Mouse (Mus musculus) neural tube, embryonic 10.5 days (tissue): ENCODE data around the gene Nsa2.
"Not testable (repeated sequence)": the region's sequence is repeated elsewhere in the genome, so short reads cannot be mapped to it uniquely, and the experiment has no call there.

Source experiments
- DNase-seq: peaks from one replicate; pipeline ENCODE4 v3.0.0-alpha.2; 2017; ENCODE audit warnings: low spot score; ENCODE audit errors: extremely low spot score

Gene Nsa2

DNA sequence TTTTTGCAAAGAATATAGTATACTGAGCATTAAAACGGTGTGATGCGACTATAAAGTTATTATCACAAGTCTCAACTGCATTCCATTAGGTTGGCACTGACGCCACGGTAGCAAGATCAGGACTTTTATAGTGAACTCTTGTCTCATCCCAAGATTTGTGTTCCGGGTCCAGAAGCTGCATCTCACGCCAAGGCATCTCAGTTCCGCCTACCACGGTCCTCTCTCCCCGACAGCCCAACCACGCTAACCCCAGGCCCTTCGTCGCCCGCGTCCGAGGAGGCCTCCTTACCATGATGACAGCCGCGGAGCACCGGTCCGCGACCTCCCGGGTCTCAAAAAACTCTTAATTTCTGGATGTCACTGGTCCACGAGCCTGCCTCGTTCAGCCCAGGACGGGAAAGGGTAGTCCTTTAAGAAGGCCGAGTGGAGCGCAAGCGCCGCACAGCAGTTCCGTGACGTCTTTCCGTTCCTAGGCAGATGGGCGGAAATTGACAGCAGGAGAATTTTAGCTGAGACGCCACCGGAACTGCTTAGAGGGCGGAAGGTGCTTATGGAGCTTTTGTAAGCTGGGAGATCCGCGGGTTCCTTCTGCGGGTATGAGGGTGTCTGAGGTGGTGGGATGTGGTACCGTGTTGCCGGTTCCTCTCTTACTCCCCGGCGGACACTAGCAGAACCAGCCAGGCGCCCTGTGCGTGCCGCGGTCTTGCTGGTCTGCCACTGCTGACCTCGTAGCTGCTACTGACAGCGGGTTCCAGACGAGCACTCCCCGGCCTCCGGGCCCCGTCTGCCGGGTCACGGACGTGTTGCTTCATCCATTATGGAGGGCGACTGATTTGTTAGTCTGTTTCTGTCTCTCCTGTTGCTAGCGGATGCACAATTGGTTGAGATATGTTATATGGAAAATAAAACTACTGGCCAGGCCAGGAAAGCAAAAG lies at the start of gene Nsa2, which contains the start of gene Gfm2:
Nsa2 (minus strand) TSS at position 472 of the 935 bp plus-strand sequence.
Gfm2 (plus strand) TSS at position 472 of the 935 bp plus-strand sequence.
- DNase-seq, result peak; percentile 89

DNA sequence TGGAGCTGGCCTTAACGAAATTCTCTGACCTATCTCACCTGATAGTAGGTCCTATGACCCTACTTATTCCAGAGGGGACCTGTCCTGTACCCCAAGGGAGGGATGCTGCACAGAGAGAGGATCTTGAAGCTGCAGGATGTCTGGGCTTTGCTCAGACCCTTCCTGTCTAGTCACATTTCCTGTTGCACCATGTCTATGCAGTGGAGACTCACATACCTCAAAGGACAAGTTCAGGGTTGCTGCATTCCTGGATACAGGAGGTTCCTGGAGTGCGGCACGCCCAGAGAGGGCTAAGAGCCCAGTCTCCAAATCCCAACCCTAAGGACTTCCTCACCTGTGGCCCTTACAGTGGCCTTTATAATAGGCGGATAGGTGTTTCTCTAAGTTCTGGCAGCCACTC lies 48.6 kb upstream of the Nsa2 start:
- no peak for DNase-seq

DNA sequence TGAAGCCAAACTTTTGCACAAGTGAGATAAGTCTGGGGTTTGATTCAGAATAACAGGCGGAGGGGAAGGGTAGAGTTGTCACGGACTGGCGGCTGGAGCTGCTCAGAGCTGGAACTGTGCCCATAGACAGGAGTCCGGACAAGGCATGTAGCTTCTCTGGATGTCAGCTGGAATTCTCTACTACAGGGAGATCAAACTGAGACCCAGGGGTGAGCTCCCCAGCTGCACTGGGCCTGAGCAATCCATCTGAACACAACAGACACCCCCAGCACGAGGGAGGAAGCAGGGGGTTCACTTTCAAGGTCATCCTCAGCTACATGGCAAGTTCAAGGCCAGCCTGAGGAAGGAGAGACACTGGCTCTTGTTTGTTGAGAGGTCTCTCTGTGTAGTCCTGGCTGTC lies 46.9 kb upstream of the Nsa2 start:
- DNase-seq, result no peak

DNA sequence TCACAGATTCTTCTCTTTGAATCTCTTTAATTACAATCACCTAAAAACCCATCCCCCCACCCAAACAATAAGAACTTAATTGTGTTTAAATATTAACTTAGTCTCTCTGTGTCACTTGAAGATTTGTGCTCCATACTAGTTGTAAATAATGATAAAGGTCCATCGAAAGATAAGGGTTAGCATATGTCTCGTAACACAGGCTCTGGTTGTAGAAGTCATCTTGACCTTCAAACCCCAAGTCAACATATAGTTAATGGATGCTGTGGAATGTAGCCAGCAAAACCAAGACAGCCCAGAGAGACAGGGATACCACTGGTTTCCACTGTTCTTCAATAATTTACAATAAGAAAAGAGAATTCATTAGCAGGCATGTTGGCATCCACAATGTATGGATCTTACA lies 46.4 kb upstream of the Nsa2 start:
- DNase-seq, result no peak

DNA sequence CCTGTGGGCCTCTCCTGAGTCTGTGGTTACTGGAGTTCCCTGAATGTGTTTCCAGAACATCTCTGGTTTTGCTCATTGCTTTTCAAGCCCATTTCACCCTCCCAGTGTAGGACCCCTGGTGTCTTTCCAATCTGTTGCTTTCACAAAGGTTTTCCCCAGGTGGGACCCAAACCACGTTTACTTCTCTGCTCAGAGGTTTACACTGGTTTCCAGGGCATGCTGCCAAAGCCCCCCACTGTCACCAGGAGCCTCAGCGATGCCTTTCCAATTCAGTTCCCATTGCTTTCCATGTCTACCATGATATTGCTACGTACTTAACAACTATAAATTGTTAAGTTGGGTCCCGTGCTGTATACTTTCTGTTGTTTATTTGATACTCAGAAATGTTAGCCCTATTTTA lies 45.1 kb upstream of the Nsa2 start:
- no peak for DNase-seq

DNA sequence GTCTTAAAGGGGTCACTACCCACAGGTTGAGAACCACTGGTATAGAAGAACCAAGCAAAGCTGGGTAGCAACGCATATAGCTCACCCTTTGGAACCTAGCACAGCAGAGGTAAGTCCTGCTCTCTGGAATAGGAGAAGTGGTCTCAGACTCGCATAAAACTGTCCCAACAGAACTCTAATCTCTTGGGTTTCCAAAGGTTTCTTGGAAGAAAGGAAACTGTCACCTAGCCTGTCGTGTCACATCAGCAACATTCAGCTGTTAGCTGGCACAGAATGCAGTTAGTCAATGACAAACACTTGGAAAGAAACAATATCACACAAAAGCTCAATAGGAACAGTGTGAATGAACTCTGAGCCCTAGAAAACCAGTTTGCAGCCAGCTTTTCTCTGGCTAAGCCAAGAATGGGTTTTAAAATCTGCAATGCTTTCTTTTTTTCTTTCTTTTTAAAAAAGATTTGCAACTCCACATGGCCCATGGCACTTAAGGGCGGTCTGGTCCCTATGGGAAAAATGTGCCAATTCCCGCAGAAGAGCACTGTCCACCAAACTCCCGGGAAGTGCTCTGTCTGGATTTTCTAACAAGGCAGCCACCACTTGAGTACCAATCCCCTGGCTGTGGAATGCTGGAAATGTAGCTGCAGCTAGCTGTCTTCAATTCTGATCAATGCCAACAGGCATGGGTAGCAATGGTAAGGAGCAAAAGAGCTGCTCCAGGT lies 42.5 kb upstream of the Nsa2 start:
- no peak for DNase-seq

DNA sequence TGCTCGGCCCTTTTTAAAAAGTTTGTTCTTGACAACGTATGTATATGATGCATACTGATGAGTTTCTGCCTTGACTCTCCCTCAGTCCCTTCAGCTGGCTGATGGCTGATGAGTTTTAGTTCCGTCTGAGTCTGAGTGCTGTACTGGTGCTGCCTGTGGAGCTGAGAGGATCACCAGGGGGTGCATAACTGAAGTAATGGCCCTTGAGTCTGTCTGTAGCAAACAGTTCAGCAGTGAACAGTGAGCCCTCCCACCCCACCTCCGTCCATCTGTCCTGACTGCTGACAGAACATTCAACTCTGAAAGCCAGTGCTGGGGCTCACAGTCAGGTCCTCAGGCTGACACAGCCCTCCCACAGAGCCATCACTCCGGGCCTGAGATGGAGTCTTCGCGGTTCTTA lies 41.2 kb upstream of the Nsa2 start:
- no peak for DNase-seq

DNA sequence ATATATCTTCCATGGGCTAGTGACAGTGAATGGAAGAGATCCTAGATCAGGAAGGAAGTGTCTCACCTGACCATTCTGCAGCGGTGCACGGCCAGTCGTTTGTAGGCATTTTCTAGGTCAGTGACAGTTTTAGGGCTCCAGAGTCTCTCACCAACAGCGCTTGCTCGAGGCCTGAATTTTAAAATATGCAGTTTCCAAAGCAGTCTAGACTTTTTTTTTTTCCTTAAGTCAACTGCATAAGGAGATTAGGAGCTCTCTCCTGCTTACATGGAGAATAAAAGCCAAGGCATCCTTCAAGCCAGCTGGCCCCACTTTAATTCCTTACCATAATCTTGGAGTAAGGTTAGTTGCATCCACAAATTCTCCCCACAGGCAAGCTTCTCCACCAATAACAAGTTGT lies 39.0 kb upstream of the Nsa2 start:
- DNase-seq, result no peak

DNA sequence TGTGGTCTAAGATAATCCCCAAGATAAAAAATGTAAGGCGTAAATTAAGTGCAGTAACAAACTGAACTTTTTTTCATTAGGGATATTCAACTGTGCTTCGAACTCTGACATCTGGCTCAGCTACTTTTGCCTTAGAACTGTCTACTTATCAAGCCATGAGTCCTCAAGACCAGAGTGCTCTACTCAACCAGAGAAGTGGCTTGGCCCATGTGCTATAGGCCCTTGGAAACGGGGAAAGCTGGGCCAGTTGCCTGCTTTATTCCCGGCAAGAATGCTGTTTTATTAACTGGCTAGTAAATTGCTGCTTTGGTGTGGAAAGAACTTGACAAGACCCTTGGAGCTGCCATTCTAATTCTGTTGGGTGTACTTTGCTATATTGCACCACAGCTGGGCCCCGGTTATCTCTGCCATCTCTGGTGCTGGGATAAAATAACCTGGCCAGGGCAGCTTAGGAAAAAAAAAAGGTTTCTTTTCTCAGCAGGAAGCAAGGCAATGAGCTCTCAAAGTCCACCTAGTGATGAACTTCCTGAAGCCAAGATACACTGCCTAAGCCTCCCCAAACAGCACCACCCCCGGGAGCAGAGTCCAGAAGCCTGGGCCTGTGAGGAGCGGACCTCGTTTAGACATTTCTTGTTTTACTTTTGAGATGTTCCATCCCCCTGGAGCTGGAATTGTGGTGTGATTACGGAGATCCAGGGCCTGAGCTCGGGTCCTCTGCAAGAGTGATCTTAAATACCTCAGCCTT lies 38.0 kb upstream of the Nsa2 start:
- DNase-seq, result no peak

DNA sequence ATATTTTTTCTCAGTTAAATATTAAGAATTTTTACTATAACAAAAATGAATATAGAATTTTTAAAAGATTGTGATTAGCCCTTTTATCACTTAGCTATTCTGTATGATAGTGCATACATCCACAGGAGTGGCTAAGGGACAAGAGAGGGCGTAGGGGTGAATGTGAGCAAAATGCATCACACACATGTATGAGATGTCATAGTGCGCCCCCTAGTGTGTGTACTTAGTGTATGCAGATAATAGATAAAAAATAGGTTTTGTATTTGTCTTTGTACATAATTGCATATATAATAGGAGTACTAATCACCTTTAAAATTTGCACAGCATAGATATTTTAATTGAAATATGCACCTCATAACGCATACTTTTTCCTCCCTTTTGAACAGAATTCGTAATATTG lies 8.1 kb upstream of the Nsa2 start:
- DNase-seq, result no peak

DNA sequence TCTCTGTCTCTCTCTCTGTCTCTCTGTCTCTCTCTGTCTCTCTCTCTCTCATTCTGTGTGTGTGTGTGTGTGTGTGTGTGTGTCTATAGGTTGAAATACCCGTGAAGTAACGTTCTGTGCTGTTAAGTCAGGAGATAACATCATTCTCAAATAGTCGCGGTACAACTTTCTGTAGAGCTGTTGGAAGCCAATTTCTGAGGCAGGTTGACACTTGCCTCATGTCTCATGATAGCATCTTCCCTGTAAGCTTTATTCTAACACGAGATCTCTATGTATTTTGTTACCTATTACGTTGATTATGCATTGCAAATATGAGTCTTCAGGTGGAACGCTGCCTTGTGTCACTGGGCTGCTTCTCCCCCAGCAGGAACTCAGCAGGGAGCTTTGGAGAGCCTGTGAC lies 4.6 kb upstream of the Nsa2 start:
- no peak for DNase-seq

DNA sequence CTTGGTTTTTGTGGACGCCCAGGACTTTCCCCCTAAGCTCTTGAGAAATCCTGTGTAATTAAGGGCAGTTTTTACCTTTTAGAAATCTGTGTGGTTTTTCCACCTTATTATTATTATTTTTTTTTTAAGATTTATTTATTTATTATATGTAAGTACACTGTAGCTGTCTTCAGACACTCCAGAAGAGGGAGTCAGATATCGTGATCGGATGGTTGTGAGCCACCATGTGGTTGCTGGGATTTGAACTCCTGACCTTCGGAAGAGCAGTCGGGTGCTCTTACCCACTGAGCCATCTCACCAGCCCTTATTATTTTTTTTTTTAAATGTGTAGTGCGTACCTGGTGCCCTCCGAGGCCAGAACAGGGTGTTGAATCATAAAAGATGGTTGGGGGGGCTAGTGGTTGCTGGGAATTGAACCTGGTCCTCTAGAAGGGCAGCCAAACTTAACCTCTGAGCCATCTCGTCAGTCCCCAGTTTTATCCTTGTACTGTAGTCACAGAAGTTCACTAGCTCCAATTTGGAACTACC lies 731 bp upstream of the Nsa2 start:
- not testable (repeated sequence) for DNase-seq

DNA sequence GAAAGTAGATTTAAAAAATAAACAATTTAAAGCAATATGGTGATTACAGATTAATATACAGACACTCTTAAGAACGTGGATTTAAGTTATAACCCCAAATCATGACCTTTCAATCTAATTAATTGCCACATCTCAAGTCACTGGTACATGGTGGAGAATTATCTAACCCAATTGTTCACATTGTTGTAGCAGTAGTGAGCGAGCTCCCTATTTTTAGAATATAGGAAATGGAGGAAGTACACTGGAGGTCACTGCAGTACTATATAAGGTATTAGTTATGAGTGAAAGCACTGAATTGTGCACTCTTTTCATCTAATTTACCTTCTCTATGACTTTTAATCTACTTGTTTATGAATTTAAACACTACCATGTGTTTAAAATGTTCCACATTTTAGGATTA lies 7.3 kb downstream of the Nsa2 start:
- not testable (repeated sequence) for DNase-seq

DNA sequence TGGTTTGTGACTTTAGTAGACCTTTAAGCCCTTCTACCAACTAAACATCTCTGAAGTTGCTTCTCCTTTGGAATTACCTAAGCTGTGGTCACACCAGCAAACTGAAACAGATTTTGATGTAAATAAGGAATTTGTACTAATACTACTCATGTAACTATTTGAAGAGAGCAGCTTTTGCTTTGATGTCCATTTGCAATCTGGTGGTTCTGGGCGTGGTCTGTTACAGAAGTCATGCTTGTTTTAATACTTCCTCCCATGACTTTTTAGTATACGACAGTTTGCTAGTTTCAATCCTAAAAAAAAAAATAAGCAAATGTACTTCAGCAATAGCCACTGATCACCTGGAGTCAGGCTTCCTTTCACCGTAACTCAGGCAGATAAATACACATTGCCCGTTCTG lies 8.1 kb downstream of the Nsa2 start:
- not testable (repeated sequence) for DNase-seq

DNA sequence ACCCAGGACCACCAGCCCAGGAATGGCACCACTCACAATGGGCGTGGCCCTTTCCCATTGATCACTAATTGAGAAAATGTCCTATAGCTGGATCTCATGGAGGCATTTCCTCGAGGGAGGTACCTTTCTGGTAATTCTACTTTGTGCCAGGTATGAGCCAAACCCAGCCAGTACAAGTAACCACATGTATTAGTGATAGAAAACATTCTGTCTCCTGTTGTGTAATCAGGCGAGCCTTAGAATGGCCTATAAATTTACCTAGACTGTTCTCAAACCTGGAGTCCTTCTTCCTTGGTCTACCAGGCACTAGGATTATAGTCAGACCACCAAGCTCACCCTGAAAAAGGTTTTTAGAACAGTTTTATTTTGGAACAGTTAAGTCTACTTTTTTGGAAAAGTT lies 16.4 kb downstream of the Nsa2 start:
- DNase-seq, result no peak

DNA sequence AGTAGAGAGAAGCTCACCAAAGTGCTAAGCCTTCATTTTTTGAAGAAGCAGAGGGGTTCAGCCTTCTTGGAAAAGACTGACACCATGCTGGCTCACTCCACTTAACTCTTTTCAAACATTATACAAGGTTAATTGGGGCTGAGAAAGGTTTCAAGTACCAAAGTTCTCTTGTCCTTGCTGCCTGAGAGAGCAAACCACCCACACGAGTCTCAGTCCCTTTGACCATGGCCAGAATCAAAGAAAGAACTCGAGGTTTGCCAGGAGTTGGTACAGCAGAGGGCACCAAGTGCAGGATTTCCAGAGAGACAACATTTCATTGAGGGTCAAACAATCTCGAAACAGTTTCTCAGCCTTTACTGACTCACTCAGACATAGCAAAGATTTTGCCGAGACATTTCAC lies 28.7 kb downstream of the Nsa2 start:
- no peak for DNase-seq

DNA sequence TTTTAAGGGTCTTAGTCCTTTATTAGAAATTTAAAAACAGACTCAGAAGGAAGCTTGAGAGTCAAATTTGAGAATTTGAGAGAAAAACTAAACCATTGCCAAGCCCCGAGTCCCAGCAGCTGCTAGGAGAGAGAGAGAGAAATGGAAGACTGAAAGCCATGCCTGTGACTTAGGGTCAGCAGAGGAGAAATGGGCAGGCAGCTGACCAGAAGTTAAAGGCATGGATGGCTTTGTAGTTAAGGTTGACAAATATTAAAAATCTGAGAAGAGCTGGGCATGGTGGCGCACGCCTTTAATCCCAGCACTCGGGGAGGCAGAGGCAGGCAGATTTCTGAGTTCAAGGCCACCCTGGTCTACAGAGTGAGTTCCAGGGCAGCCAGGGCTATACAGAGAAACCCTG lies 30.0 kb downstream of the Nsa2 start:
- not testable (repeated sequence) for DNase-seq

DNA sequence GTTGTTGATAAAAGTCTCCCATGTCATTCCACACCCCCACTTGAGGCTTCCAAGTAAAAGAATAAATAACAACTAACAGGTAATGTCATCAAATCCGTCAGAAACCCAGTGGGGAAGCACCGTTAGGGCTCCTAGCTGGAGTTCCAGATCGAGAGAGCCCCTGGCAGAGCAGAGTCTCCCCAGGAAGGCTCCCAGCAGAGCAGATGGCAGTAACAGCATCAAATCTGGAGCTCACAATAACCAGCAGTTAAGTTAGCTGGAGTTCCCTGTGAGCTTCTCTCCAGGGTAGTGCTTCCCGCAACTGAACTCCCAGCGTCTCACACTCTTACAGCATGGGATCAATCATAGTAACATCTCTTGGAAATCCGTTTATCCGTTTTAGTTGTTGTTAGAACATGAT lies 32.7 kb downstream of the Nsa2 start:
- no peak for DNase-seq

DNA sequence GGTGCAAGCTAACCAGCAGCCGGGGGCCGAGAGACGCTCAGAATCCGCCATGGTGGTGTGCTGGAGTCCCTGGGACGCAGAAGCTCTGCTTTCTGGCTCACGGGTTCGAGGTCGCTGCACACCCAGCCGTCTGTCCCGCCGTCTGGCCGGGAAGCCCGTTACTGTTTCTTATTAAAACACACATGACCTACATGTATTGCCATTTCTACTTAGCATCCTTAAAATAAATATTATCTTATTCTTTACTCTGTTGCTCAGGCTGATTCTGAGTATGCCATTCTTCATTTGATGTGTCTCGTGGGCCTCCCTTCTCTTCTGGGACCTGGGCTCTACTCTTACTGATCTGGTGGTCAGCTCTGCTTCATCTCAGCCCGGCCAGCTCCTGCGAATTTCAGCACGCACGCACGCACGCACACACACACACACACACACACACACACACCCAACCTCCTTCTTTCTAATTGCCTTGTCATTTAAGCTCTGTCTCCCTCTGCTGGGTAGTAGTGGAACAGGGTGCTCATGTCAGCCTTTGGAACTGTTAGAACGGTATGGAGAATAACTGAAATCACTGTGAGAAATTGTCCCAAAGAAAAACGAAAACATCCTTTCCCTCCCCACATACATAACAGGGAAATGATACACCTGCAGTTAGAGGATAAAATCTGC lies 38.4 kb downstream of the Nsa2 start, which contains the start of gene Gm6169:
Gm6169 (minus strand) TSS at position 51 of the 666 bp plus-strand sequence.
- DNase-seq, result peak; percentile 37

DNA sequence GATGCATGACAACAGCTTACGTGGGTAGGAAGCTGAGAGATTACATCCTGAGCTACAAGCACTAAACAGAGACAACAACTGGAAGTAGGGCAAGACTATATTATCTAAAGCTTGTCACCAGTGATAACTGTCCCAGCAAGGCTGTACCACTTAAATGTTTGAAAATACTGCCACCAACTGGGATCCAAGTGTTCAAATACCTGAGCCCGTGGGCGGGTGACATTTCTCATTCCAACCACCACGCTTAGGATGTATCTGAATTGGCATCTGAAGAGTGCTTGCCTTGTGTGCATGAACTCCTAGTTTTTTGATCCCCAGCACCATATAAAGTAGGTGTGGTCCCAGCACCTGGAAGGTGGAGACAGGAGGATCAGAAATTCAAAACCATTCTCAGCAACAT lies 42.0 kb downstream of the Nsa2 start:
- no peak for DNase-seq

DNA sequence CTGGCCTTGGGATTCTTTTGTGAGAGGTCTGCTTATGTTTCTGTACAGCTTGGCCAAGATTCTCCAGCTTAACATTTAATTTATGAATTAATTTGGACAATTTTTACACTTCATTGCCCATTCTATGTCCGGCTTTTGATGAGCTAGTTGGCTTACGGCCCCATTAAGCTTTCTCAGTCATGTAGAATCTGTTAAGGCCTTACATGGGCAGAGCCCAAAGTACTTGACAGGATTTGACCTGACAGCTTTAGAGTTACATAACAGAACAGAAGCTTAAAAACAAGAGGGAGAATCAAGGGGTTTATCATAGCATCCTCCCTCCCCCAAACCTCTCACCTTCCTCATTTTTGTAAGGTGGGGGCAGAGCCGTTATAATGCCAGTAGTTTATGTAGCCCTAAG lies 49.6 kb downstream of the Nsa2 start:
- DNase-seq, result no peak
